Mouse (Mus musculus) heart, postnatal 4 days (tissue): ENCODE results near the gene Neurl4. TPM values are rescaled to one million over a fixed set of nuclear protein-coding genes. Genes with fewer than 3 reads are reported as not detected.

Source experiments
- DNase-seq: peaks from one replicate; pipeline ENCODE4 v3.0.0; 2021
- total RNA-seq, 2 experiments: library from RNA; stranded (reverse); gene quantifications; 2 replicates each; pipeline ENCODE4 v1.2.3; 2021

Neurl4 gene
- total RNA-seq, 2 experiments from 2014 or later, result 45.8 to 48.5 TPM

DNA sequence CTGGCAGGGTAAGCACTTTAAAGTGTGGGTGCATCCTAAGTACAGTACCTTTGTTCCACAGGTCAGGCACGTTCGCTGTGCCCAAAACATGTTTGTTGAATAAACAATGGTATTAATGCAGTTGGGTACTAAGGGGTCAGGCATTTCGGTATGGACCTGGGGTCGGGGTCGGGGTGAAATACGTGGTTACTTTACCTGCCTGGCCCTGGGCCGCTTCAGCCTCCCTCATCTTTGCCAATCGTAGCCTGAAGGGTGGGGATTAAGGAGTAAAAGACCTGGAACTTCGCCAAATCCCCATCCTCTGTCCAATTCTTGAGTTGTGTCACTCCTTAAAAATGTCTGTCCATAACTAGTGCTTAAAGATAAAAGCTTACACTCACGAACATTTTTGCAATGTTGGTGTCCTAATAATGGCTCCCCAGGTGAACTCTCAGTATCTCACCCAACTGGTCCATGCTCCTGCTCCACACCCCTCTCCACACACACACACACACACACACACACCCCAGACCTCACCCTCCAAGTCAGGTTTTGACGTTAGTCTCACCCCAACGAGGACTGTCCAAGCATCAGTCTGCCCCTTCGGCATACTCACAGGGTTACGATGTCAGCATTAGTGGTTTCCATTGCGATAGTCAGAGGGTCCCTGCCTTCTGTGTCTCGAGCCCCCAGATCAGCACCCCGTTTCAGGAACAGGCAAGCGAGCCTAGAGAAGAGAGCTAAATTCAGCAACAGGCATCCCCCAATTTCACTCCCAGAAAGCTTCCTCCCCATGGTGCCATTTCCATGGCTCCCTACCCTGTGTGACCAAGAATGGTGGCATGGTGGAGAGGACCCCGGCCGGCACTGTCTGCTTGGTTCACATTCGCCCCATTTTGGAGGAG lies 18.8 kb upstream of the Neurl4 start:
- DNase-seq, result no peak

DNA sequence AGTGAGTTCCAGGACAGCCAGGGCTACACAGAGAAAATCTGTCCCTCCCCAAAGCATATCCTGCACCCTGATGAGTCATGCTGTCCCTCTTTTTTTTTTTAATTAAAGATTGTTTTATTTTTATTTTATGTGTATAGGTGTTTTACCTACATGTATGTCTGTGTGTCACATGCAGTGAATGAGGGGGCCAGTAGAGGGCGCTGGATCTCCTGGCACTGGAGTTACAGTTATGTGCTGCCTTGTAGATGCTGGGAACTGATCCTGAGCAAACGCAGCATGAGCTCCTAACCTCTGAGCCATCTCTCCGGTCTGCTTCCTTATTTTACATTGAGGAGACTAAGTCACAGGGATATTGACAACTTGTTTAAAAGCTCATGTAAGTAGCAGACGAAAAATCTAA lies 17.8 kb upstream of the Neurl4 start:
- DNase-seq, result peak; percentile 41

DNA sequence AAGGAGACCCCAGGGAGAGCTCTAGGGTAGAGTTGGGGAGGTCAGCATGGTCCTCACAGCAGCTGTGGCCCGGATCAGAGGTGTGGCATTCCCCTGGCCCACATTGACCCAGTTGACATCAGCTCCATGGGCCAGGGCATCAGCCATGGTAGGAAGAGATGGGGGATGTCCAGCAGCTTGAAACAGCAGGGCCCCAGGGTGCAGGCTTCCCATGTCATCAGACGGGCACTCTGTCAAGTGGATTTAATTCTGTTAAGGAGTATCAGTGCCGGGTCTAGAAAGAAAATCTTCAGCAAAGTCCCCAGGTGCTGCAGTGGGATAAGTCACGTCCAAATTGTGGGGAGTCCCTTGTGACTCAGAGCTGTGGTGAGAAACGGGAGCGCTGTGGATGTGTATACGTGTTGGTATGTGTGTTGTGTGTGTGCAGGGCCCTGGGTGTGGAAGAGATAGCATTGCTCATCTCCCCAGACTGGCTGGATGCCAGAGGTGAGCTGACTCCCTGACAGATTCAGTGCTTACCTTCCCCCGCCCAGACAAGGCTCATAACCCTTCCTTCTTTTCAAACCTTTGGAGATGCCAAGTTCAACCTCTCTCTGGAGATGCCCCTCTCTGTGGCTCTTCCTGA lies 17.2 kb upstream of the Neurl4 start:
- DNase-seq, result peak; percentile 37

DNA sequence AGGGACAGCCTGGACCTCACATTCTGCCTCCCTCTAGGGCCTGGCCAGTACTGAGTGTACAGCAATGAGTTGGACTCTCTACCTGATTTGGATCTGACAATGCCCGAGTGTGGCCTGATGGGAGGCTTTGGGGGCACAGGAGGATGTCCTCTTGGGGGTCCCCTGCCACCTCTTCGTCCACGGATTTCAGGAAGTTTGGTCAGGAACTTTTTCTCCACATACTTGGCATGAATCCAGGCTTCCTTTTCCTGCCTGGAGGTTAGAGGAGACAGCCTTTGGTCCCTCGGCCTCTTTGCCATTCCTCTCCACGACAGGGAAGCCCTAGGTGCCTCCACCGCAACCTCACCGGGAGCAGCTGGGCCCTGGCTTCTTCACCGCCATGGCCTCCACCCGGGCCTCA lies 16.6 kb upstream of the Neurl4 start:
- no peak for DNase-seq

DNA sequence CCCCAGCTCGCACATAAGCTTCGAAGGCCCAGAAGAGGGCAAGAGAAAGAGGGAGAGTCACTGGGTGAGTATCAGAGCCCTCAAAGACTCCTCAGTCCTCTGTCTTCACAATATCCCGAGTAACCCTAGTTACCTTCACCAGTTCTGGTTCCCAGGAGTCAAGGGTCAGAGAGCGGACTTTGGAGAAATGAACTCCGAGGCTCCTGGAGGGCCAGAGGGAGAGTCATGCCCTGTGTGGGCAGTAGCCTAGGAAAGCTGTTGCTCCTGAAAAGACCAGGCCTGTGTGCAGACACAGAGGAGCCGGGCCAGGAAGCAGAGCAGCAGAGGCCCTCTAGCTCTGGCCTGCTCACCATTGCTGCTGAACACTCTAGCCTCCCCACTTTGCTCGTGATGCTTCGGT lies 16.2 kb upstream of the Neurl4 start:
- no peak for DNase-seq

DNA sequence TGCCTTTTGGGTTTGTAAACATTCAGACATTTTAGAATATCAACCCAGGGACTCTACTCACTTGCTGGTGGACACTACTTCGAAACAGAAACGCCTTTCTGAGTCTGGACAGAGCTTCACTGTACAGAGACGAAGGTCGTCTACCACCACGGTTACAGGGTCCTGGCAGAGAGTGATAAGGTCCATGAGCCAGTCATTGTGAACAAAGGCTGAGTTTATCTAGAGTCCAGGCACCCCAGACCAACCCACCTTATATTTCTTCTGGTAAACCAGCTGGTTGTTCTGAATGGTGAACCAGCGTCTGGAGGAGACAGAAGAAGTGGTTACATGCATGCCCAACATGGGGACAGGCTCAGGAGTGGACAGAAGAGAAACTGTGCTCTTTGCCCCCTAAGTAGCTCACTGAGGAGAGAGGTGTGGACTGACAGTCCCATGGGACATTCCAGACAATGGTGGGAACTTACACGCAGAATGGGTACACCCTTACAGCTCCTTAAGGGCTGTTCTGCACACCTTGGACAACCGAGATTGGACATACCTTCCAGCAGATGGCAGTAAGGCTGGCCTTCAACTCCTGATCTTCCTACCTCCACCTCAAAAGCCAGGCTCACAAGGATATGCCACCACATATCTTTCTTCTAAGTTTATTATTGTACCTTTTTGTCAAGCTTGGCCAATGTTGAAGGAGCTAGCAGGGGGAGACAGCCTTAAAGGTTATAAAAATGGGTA lies 13.8 kb upstream of the Neurl4 start:
- no peak for DNase-seq

DNA sequence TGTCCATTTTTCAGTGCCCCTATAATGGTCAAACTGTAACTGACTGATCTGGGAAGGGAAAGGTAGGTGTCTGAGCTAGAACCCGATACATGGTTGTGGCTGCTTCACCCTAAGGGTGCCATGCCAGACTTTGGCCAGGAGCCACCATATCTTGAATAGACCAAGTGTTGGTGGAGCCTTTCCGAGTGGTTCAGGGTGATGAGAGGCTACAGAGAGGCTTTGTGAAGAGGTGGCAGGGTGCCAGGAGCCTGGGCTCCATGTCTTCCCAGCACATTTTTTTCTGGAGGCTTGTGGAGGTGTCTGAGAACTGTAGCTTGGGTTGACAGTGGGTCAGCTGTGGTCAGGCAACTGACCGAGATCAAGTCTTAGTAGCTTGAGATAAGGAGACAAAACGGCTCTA lies 9.4 kb upstream of the Neurl4 start:
- DNase-seq, result peak; percentile 71

DNA sequence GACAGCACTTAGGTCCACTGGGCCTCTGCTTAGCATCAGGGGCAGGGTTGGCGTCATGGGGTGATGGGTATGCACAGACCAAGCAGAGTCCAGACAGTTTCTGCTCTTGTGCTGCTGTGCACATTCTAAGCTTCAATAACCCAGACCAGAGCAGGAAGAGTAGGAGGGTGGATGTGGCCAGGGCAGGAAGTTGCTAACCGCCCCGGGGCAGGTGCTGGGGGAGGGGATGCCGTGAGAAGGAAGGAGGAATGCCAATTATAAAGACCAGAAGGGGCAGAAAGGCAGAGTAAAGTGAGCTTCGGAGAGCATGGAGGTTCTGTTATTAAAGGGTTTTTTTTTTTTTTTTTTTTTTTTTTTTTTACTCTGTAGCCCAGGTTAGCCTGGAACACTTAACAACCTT lies 6.2 kb upstream of the Neurl4 start:
- no peak for DNase-seq

DNA sequence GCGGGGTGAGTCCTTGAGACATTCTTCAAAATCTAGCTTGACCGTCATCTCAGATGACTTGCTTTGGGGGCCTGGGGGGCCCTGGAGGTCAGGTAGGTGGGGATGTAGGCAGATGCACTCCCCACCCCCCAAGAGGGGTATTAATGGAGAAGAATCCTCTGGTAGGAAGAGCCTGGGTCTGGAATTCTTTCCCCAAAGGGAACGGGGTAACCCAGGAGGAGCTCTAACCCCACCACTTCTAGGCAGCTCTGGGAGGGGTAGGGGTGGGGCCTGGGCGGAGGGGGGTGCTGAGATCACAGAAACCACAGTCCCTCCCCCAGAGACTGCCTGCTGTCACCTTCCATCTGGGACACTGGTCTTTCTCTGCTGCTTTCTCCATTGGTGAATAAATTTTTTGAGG lies 5.6 kb upstream of the Neurl4 start, which contains the start of gene Acap1:
Gene Acap1 (minus strand): TSS at position 249 of the 400 bp plus-strand sequence.
- DNase-seq, result no peak

DNA sequence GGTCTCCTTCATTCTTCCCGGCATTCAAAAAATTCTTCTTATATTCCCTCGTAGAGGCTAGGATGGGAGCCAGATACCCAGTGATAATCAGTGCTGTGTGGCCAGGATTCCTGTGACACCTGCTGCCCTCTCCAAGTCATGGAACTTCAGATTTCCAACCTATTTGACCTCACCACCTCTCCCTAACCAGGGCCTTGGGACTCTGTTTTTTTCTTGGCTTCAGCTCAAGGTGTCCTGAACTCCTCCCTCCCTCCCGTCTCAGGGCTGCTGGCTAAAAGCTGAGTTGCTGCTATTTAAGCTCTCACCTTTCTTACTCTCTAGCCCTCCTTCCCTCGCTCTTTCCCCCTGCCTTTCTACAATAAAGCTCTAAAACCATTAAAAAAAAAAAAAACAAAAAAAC lies 1.0 kb upstream of the Neurl4 start:
- no peak for DNase-seq

DNA sequence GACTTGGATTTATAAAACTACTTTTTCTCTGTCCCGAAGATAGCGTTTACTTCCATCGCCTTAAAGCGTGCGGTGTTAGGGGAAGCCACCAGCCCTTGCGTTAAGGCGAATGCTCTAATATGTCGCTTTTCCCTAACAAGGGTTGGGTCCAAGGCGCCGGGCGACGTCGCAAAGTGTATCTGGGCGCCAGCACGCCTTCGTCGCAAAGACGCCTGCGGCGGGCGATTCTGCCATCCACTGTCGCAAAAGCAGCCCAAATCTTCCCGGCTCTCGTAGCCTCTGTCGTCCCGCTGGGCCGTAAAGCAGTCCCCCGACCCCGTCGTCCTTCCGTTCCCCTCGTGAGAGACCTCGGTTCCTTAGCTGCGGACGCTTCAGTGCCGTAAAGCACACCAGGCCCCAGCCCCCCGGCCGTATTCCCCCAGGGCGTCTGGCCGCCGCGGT lies 554 bp downstream of the Neurl4 start:
- DNase-seq, result peak; percentile 95

DNA sequence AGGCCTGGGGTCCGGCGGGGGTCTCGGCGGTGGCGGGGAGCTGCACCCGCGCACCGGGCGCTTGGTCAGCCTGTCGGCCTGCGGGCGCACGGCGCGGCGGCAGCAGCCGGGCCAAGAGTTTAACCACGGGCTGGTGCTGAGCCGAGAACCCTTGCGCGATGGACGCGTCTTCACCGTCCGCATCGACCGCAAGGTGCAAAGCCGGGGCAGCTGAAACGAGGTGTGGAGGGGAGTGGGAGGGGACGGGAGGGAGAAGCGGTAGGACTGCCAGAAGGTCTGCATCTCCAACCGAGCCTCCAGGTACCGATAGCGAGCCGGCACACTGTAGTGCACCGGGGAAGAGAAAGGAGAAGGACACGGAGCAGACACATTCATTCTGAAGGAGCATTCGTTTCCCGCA lies 1.1 kb downstream of the Neurl4 start:
- no peak for DNase-seq

DNA sequence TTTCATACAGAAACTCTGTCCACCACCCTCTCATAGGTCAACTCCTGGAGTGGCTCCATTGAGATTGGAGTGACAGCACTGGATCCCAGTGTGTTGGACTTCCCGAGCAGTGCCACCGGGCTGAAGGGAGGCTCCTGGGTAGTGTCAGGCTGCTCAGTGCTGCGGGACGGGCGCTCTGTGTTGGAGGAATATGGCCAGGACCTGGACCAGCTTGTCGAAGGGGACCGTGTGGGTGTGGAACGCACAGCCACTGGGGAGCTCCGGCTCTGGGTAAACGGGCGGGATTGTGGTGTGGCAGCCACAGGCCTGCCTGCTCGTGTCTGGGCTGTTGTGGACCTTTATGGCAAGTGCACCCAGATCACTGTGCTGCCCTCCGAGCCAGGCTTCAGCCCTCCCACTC lies 2.1 kb downstream of the Neurl4 start:
- no peak for DNase-seq

DNA sequence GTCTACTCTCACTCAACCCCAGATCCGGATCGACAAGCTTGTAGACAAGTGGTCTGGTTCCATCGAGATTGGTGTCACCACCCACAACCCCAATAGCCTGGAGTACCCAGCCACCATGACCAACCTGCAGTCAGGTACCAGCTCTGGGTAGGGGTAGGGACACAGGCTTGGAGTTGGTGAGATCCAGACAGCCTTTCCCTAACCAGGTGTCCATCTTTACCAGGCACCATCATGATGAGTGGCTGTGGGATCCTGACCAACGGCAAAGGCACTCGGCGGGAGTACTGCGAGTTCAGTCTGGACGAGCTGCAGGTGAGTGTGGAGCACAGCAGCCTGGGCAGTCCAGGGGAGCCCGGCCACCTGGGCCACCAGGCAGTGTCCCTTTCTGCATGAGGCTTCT lies 3.4 kb downstream of the Neurl4 start:
- DNase-seq, result no peak

DNA sequence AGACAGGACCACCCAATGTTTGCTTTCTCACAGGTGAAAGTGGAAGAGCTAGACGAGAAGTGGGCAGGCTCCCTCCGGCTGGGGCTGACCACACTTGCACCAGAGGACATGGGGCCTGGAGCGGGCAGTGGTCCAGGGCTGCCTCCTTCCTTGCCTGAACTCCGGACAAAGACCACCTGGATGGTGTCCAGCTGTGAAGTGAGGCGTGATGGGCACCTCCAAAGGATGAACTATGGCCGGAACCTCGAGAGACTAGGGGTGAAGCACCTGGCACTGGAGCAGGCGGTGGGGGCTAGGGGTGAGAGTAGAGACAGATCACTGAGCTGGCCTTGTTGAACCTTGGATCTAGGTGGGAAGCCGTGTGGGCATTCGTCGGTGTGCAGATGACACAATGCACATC lies 7.8 kb downstream of the Neurl4 start:
- DNase-seq, result no peak

DNA sequence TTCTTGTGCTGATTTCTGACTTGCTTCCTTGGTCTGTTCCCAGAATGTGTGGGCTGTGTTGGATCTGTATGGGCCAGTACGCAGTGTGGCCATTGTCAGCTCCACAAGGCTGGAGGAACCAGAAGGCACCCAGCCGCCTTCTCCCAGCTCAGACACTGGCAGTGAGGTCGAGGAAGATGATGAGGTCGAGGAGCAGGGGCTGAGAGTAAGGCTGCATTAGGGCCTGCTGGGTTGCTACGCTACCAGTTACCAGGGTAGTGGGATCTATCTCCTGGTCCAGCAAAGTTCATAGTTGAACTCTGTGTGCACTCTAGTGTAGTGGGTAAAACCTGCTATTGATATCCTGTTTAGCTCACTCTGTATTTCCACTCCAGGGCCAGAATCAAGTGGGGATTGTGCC lies 8.3 kb downstream of the Neurl4 start:
- no peak for DNase-seq

DNA sequence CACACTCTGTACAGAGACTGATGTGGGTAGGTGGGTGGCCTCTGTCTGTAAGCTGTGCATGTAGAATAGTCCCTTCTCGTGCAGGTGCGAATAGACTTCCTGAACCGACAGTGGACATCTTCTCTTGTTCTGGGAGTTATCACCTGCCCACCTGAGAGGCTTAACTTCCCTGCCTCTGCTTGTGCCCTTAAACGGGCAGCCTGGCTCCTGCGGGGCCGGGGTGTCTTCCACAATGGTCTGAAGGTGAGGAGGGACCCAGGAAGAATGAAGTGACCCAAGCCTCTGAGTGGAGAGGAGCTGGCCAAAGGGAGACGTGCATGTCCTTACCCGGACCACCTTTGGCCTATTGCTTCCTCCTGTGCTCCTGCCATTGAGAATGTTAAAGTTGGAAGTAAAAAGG lies 9.3 kb downstream of the Neurl4 start:
- no peak for DNase-seq

DNA sequence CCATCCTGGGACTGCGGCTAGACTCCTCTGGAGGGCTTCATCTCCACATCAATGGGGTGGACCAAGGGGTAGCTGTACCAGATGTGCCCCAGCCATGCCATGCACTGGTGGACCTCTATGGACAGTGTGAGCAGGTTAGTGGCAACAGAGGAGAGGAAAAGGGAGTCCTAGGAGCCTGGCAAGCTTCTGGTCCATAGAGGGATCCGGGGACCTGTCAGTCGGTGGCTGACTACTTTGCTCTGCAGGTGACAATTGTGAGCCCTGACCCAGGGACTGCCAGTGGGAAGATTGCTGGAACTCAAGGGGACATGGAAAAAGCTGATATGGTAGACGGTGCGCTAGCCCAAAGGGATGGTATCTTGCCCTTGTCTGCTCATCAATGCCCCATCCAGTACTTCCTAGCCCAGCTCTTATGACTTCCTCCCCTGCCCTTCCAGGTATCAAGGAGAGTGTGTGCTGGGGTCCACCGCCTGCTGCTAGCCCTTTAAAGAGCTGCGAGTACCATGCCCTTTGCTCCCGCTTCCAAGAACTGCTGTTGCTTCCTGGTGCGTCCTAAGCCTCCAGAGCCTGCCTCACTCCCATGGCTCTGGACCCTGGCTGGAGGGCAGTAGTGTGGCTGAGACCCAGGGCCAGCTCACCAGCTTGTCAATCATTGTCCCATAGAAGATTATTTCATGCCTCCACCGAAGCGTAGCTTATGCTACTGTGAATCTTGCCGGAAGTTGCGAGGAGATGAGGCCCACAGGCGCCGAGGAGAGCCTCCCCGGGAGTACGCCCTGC lies 10.1 kb downstream of the Neurl4 start:
- no peak for DNase-seq

DNA sequence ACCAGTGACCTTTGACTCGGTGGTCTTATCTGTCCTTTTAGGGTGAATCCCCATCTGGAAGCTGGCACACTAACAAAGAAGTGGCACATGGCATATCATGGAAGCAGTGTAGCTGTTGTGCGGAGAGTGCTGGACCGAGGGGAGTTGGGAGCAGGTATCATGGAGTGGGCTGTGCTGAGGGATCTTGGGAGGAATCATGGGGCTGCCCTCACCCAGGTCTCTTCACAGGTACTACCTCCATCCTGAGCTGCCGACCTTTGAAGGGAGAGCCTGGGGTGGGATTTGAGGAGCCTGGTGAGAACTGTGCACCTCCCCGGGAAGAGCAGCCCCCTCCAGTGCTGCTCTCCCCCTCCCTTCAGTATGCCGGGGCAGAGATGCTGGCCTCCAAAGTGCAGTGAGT lies 10.8 kb downstream of the Neurl4 start:
- no peak for DNase-seq

DNA sequence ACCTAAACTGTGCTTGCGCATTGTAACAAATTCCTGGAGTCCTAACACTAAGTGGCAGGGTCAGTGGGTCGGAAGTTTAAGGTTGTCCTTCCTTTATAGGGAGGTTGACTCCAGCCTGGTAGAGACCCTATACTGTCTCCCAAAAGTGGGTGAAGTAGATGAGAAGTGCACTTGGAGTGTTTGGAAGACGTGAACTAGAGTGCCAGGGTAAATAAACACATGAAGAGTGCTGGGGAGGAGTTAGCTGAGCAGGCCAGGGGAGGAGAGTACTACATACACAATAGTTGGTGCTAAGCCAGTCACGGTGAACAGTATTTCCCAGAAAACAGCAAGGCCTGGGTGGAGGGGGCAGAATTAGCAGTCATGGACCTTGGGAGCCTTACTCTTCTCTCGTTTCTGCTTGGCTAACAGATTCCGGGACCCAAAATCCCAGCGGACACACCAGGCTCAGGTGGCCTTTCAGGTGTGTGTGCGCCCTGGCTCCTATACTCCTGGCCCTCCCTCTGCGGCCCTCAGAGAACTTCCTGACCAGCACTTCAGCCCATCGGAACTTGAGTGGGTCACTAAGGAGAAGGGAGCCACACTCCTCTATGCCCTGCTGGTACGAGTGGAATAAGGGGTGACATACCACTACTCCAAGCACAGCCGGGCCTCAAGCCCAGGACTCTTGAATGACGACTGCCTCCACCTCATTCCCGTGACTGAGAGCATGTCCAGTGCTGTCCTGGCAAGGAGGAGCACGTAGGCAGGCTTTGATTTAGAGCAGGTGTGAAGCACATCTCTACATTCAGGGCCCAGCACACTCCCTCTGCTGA lies 12.1 kb downstream of the Neurl4 start:
- DNase-seq, result no peak

DNA sequence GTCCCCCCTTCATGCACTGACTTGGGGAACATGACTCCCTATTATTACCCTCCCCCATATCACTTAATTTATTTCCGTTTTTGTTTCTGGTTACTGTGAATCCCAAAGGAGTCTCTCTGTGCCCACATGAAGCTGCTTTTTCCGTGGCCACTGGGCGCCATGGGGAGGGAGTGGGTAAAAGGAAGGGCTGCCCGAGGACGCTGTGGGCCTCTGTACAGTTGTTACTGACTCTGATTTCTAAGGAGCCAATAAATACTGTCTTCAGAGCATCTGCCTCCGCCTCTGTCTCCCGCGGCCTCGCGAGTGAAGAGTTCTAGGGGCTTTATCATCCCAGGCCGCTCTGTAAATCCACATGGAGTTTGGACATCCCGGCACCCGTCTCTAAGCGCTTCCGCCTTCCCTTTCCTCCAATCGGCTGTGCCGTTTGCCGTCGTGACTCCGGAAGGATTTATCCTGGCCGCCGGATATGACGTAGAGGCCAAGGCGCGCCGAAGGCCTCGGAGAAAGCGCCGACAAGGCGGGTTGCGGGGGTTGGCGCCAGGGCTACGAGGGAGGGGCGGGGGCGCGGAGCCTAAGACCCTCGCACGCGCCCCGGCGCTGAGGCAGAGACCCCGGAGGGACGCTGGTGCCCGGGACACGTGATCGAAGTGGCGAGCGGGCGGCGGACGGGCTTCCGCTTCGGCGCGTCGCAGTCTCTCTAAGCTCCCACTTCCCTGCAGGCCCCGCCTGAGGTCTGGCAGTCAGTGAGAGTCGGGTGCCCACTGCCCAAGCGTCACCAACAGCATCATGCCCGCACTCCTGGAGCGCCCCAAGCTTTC lies 12.9 kb downstream of the Neurl4 start, which contains the start of gene Gps2:
Gene Gps2 (plus strand): TSS at position 335 of the 818 bp plus-strand sequence.
- DNase-seq, result peak; percentile 94
